Mouse (Mus musculus) cerebellum, adult 2 months (tissue): ENCODE data around the gene Anxa6. TPM values are rescaled to one million over a fixed set of nuclear protein-coding genes. Genes with fewer than 3 reads are reported as not detected.

ENCODE experiments used
- DNase-seq, 2 experiments: peaks; one replicate each; pipeline ENCODE4 v3.0.0; 2021
- H3K27ac ChIP-seq: fragments of 200-500 bp; 2 replicates; pipeline ENCODE4 v1.5.1; 2012; ENCODE audit warnings: low read length, control low read depth, inconsistent platforms; ENCODE audit not compliant: insufficient read depth
- H3K27me3 ChIP-seq: fragments of 200-500 bp; 2 replicates; pipeline ENCODE4 v1.6.1; 2012; ENCODE audit warnings: inconsistent platforms, mild to moderate bottlenecking, low read length, moderate library complexity; ENCODE audit not compliant: control insufficient read depth, insufficient read depth
- H3K4me1 ChIP-seq: fragments of 200-500 bp; 2 replicates; pipeline ENCODE4 v1.6.1; 2011; ENCODE audit warnings: low read length; ENCODE audit not compliant: control insufficient read depth, insufficient read depth
- H3K4me3 ChIP-seq: fragments of 200-500 bp; replicated peaks from 2 replicates; pipeline ENCODE3; 2011; ENCODE audit warnings: mild to moderate bottlenecking, low read depth, low read length, control low read depth; ENCODE audit not compliant: insufficient read depth
- CTCF ChIP-seq: fragments of 200-500 bp; IDR thresholded peaks from 2 replicates; pipeline ENCODE4 v1.5.1; 2011; ENCODE audit warnings: low read depth, mild to moderate bottlenecking, control low read depth, low read length, moderate library complexity, borderline replicate concordance; ENCODE audit not compliant: insufficient read depth
- POLR2A ChIP-seq: fragments of 200-500 bp; IDR thresholded peaks from 2 replicates; pipeline ENCODE4 v1.6.1; 2011; ENCODE audit warnings: low read length, control low read depth, borderline replicate concordance; ENCODE audit not compliant: insufficient read depth
- WGBS: fragments of 180-500 bp; shearing (Covaris S2); methylation state at CpG from one replicate; pipeline ENCODE4 v1.1.7; 2018; 5-methylcytosine and 5-hydroxymethylcytosine counted together
- polyA plus RNA-seq: library from polyadenylated mRNA; depleted of rRNA; stranded (reverse); fragments of >200 nt; gene quantifications from 2 replicates; pipeline ENCODE4 v1.2.3, GENCODE M21; 2012

Anxa6 gene
- polyA plus RNA-seq, 1 experiment = 131 TPM

- Histone ChIP-seq H3K27me3 (no peaks in the 10 kb centered on the region), H3K4me3 (no peak overlapping the region), H3K27ac (no peak overlapping the region), H3K4me1 (peaks cover 39% of the 10 kb centered on the region)
- 95% methylated on average over 2 of the region's 2 CpGs for WGBS
- TF ChIP-seq CTCF = no peak
- TF ChIP-seq POLR2A = no peak
- no peak for DNase-seq
These were observed 13.5 kb downstream of the Anxa6 start for GRCm38 (mm10) chr11:55019711-55020110.

- no peaks in the 10 kb centered on the region for H3K27me3 ChIP-seq
- no peak for DNase-seq
- no peak for TF ChIP-seq CTCF
- TF ChIP-seq POLR2A = no peak
- H3K4me3 ChIP-seq = no peak overlapping the region
- no peak overlapping the region for H3K27ac ChIP-seq
- WGBS = 57% methylated on average over 6 of the region's 6 CpGs
- peaks cover 38% of the 10 kb centered on the region for H3K4me1 ChIP-seq
These were observed 15.2 kb downstream of the Anxa6 start for GRCm38 (mm10) chr11:55018034-55018433.

- H3K27ac ChIP-seq = 0 out of 2 replicates have a peak overlapping the region, but pooled peaks have one; percentile 40
- H3K27me3 ChIP-seq = no peaks in the 10 kb centered on the region
- H3K4me1 ChIP-seq = peaks cover 35% of the 10 kb centered on the region
- 51% methylated on average over 2 of the region's 2 CpGs for WGBS
- TF ChIP-seq POLR2A = no peak
- no peak for TF ChIP-seq CTCF
- H3K4me3 ChIP-seq = no peak overlapping the region
- no peak for DNase-seq
These were observed 16.0 kb downstream of the Anxa6 start for GRCm38 (mm10) chr11:55017201-55017600.

- Histone ChIP-seq H3K4me1 (peaks cover 31% of the 10 kb centered on the region), H3K4me3 (no peak overlapping the region), H3K27ac (0 out of 2 replicates have a peak overlapping the region, but pooled peaks have one; percentile 40), H3K27me3 (no peaks in the 10 kb centered on the region)
- WGBS = 50% methylated on average over 1 of the region's 1 CpGs
- TF ChIP-seq CTCF (no peak), POLR2A (no peak)
- no peak for DNase-seq
These were observed 16.5 kb downstream of the Anxa6 start for GRCm38 (mm10) chr11:55016758-55017157.

GRCm38 (mm10) chr11:55015831-55016241 is 17.4 kb downstream of the Anxa6 start:
- WGBS = 2% methylated on average over 9 of the region's 9 CpGs
- H3K4me3 ChIP-seq = no peak overlapping the region
- peak; percentile 68 to 79 for DNase-seq
- H3K27me3 ChIP-seq = no peaks in the 10 kb centered on the region
- TF ChIP-seq POLR2A (no peak), CTCF (no peak)
- H3K4me1 ChIP-seq = peaks cover 27% of the 10 kb centered on the region
- peak overlapping the region; percentile 8 for H3K27ac ChIP-seq

- DNase-seq = peak; percentile 35 to 39
- 12% methylated on average over 3 of the region's 3 CpGs for WGBS
These were observed 18.0 kb downstream of the Anxa6 start for GRCm38 (mm10) chr11:55015264-55015663.

GRCm38 (mm10) chr11:55013802-55014201 is 19.4 kb downstream of the Anxa6 start:
- H3K27me3 ChIP-seq = no peaks in the 10 kb centered on the region
- DNase-seq = no peak
- TF ChIP-seq POLR2A = no peak
- TF ChIP-seq CTCF = no peak
- WGBS = 60% methylated on average over 6 of the region's 6 CpGs
- H3K4me1 ChIP-seq = peaks cover 27% of the 10 kb centered on the region
- H3K27ac ChIP-seq = no peak overlapping the region
- H3K4me3 ChIP-seq = no peak overlapping the region

More at GRCm38 (mm10) chr11:55015264-55015663, 18.0 kb downstream of the Anxa6 start:
- TF ChIP-seq POLR2A (no peak), CTCF (no peak)
- H3K4me1 ChIP-seq = peaks cover 27% of the 10 kb centered on the region
- peak overlapping the region; percentile 8 for H3K27ac ChIP-seq
- H3K27me3 ChIP-seq = no peaks in the 10 kb centered on the region
- no peak overlapping the region for H3K4me3 ChIP-seq

- H3K4me1 ChIP-seq = peaks cover 27% of the 10 kb centered on the region
- no peak overlapping the region for H3K4me3 ChIP-seq
- DNase-seq = no peak
- TF ChIP-seq POLR2A = no peak
- no peak for TF ChIP-seq CTCF
- no peak overlapping the region for H3K27ac ChIP-seq
- H3K27me3 ChIP-seq = no peaks in the 10 kb centered on the region
- 88% methylated on average over 5 of the region's 5 CpGs for WGBS
These were observed 20.4 kb downstream of the Anxa6 start for GRCm38 (mm10) chr11:55012551-55013521.
